Mouse (Mus musculus): Measurements from ENCODE around the gene Pnpla3. TPM values are rescaled to one million over a fixed set of nuclear protein-coding genes. Genes with fewer than 3 reads are reported as not detected.
"Not testable (repeated sequence)": the region's sequence is repeated elsewhere in the genome, so short reads cannot be mapped to it uniquely, and the experiment has no call there.

The Pnpla3 gene
- polyA plus RNA-seq, 1 experiment from 2014 or later = 6.0 TPM

DNA sequence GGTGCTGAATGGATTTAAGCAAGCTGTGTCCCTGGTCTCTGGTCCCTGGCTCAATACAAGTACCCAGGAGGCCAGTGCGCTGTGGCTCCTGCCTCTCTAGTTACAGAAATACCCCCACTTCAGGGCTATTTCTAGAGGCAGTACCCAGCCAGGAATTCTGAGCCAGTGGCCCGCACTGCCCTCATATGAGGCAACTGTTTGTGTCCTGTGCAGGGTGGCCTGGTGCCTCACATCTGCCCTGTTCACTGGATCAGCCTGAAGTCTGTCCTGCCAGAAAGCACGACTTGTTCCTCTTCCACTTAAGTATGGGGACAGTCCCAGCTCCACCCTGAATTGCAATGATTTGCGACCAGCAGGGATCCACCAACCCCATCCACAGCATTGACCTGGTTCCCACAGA, 34.2 kb upstream of the Pnpla3 start:
- no peak overlapping the region for H3K27ac ChIP-seq (ENCODE audit: low read depth, low read length)
- ATAC-seq = no peak
- no peaks in the 10 kb centered on the region for H3K27me3 ChIP-seq (replicated peaks; ENCODE audit: control insufficient read depth, insufficient read depth, low read length)
- no peak overlapping the region for H3K9ac ChIP-seq (ENCODE audit: low read depth, low read length)
- WGBS = 82% methylated on average over 4 of the region's 4 CpGs
- no peaks in the 10 kb centered on the region for H3K4me1 ChIP-seq (ENCODE audit: control insufficient read depth, insufficient read depth, low read depth, low read length)
- no peaks in the 10 kb centered on the region for H3K36me3 ChIP-seq (ENCODE audit: control insufficient read depth, insufficient read depth, low read length)
- no peak overlapping the region for H3K4me3 ChIP-seq (ENCODE audit: low read length)
- H3K4me2 ChIP-seq (ENCODE audit: low read length) = no peak overlapping the region
- H3K9me3 ChIP-seq (ENCODE audit: control insufficient read depth, low read length) = no peaks in the 10 kb centered on the region

DNA sequence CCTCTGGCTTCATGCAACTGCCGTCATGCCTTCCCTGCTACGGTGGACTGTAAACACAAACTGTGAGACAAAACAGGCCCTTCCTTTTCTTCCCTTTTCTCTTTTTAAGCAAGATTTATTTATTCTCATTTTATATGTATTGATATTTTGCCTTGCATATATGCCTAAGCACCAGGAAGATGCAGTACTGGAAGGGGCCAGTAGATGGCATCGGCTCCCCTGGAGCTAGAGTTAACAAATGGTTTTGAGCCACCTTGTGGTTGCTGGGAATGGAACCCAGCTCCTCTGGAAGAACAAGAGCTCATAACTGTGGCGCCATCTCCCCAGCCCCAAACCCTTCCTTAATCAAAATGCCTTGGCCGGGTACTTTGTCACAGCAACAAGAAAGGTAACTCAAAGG, 32.2 kb upstream of the Pnpla3 start:
- Histone ChIP-seq H3K27ac (ENCODE audit: low read depth, low read length) (no peak overlapping the region), H3K4me2 (ENCODE audit: low read length) (no peak overlapping the region), H3K4me3 (ENCODE audit: low read length) (no peak overlapping the region), H3K4me1 (ENCODE audit: control insufficient read depth, insufficient read depth, low read depth, low read length) (no peaks in the 10 kb centered on the region; the same call in 1 of the 2 replicates), H3K9ac (ENCODE audit: low read depth, low read length) (no peak overlapping the region), H3K36me3 (ENCODE audit: control insufficient read depth, insufficient read depth, low read length) (no peaks in the 10 kb centered on the region), H3K9me3 (ENCODE audit: control insufficient read depth, low read length) (no peaks in the 10 kb centered on the region), H3K27me3 (replicated peaks; ENCODE audit: control insufficient read depth, insufficient read depth, low read length) (no peaks in the 10 kb centered on the region)
- 92% methylated on average over 5 of the region's 5 CpGs for WGBS
- no peak for ATAC-seq

DNA sequence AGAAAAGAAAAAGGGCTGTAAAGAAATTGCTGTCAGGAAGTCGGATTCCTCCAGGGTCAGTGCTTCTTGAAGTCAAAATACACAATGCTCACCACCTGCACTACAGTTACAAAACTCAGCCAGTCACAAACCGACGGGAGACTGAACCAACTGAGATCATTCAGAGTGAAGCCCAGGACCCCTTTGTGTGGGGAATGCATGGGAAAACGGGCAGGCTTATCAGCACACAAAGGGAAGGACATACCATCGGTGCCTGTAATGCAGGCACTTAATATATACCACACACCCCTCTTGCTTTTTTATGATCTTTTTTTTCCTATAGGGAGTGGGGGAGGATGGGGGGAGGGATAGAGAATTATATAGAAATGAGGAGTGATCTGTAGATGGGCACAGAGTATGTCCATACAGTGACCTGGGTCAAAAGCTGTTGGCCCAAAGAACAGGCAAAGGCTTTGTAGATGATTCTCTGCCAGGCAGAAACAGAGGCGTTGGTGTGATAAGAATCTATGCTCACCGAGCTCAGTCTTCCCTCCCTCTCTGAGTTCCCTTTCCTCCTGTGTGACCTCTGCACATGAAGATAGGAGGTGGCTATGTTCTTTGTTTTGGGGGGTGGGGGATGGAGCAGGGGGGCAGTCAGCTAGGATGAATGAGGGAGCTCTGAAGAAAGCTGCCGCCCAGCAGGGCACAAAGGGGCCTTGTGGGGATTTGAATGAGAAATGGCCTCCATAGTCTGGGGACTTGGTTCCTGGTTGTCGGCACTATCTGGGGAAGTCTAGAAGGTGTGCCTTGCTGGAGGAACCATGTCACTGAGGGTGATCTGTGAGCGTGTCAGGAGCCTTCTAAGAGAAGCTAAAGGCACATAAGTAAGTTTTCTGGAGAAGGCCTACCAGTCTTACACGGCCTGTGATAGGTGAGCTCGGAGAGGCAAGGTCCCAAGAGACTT, 30.9 kb upstream of the Pnpla3 start:
- WGBS = 16% methylated on average over 12 of the region's 12 CpGs
- Histone ChIP-seq H3K4me1 (ENCODE audit: control insufficient read depth, insufficient read depth, low read depth, low read length) (no peaks in the 10 kb centered on the region; the same call in 1 of the 2 replicates), H3K9me3 (ENCODE audit: control insufficient read depth, low read length) (no peaks in the 10 kb centered on the region), H3K4me3 (ENCODE audit: low read length) (no peak overlapping the region), H3K4me2 (ENCODE audit: low read length) (no peak overlapping the region), H3K27ac (ENCODE audit: low read depth, low read length) (no peak overlapping the region), H3K27me3 (replicated peaks; ENCODE audit: control insufficient read depth, insufficient read depth, low read length) (no peaks in the 10 kb centered on the region), H3K9ac (ENCODE audit: low read depth, low read length) (no peak overlapping the region), H3K36me3 (ENCODE audit: control insufficient read depth, insufficient read depth, low read length) (no peaks in the 10 kb centered on the region)
- no peak for ATAC-seq

DNA sequence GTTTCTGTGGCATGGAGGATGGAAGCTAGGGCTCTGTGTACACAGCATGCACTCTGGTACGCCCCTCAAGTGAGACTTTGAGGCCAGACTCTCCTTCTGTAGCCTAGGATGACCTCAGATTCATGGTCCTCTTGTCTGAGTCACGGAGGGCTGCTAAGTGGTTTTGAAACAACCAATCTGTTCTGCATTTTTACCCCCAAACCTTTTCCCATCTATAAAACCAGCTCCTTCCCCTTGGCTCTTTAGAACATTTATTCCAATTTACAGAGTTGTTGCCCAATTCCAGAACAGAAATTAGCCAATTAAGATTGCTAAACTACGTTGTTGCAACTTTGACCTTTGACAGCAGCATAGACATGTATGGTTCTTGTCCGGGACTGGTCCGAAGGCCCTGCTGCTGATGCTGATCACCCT, 28.0 kb upstream of the Pnpla3 start:
- ATAC-seq = no peak
- no peak overlapping the region for H3K4me2 ChIP-seq (ENCODE audit: low read length)
- H3K27me3 ChIP-seq (replicated peaks; ENCODE audit: control insufficient read depth, insufficient read depth, low read length) = no peaks in the 10 kb centered on the region
- H3K27ac ChIP-seq (ENCODE audit: low read depth, low read length) = no peak overlapping the region
- H3K4me1 ChIP-seq (ENCODE audit: control insufficient read depth, insufficient read depth, low read depth, low read length) = no peaks in the 10 kb centered on the region; the same call in 1 of the 2 replicates
- no peak overlapping the region for H3K4me3 ChIP-seq (ENCODE audit: low read length)
- no peak overlapping the region for H3K9ac ChIP-seq (ENCODE audit: low read depth, low read length)
- no peaks in the 10 kb centered on the region for H3K36me3 ChIP-seq (ENCODE audit: control insufficient read depth, insufficient read depth, low read length)
- 86% methylated on average over 5 of the region's 5 CpGs for WGBS
- H3K9me3 ChIP-seq (ENCODE audit: control insufficient read depth, low read length) = no peaks in the 10 kb centered on the region

DNA sequence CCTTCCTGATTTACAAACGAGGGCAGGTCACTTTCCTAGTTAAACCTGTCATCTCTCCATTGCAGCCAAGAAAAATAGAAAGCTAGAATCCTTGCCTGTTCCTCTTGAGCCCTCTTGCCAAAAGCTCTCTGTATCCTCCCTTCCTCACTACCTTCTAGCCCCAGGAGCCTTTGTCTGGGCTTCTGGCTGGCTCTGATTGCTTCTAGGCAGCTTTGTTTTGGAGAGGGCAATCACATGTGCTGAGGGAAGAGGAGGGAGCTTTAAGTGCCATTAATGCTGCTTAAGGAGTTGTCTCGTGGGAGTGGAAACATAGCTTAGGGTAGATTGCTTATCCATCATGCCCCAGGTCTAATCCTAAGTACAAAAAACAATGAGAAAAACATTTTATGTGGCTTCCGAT, 27.5 kb upstream of the Pnpla3 start:
- Histone ChIP-seq H3K9ac (ENCODE audit: low read depth, low read length) (no peak overlapping the region), H3K27me3 (replicated peaks; ENCODE audit: control insufficient read depth, insufficient read depth, low read length) (no peaks in the 10 kb centered on the region), H3K4me3 (ENCODE audit: low read length) (no peak overlapping the region), H3K4me2 (ENCODE audit: low read length) (no peak overlapping the region), H3K4me1 (ENCODE audit: control insufficient read depth, insufficient read depth, low read depth, low read length) (no peaks in the 10 kb centered on the region; the same call in 1 of the 2 replicates), H3K36me3 (ENCODE audit: control insufficient read depth, insufficient read depth, low read length) (no peaks in the 10 kb centered on the region), H3K9me3 (ENCODE audit: control insufficient read depth, low read length) (no peaks in the 10 kb centered on the region), H3K27ac (ENCODE audit: low read depth, low read length) (no peak overlapping the region)
- ATAC-seq = no peak
- WGBS = 61% methylated on average over 3 of the region's 3 CpGs

DNA sequence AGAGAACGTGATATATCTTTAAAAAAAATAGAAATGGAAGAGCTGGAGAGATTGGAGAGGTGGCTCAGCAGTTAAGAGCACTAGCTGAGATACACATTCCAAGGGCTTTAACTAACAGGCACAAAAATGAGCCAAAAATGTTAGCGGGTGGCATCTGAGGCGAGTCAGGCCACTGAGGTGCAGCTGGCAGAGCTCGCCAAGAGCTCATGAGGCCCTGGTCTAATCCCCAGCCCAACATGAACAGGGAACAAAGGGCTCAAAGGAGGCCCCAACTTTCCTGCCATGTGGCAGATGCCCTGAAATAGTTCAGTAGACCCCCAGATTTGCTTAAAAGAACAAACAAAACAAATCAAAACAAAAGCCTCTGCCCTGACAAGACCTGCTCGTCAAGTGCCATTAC, 26.7 kb upstream of the Pnpla3 start:
- ATAC-seq = no peak
- Histone ChIP-seq H3K4me1 (ENCODE audit: control insufficient read depth, insufficient read depth, low read depth, low read length) (no peaks in the 10 kb centered on the region; the same call in 1 of the 2 replicates), H3K9ac (ENCODE audit: low read depth, low read length) (no peak overlapping the region), H3K4me2 (ENCODE audit: low read length) (no peak overlapping the region), H3K9me3 (ENCODE audit: control insufficient read depth, low read length) (no peaks in the 10 kb centered on the region), H3K36me3 (ENCODE audit: control insufficient read depth, insufficient read depth, low read length) (no peaks in the 10 kb centered on the region), H3K4me3 (ENCODE audit: low read length) (no peak overlapping the region), H3K27me3 (replicated peaks; ENCODE audit: control insufficient read depth, insufficient read depth, low read length) (no peaks in the 10 kb centered on the region), H3K27ac (ENCODE audit: low read depth, low read length) (no peak overlapping the region)
- WGBS = 62% methylated on average over 5 of the region's 5 CpGs

DNA sequence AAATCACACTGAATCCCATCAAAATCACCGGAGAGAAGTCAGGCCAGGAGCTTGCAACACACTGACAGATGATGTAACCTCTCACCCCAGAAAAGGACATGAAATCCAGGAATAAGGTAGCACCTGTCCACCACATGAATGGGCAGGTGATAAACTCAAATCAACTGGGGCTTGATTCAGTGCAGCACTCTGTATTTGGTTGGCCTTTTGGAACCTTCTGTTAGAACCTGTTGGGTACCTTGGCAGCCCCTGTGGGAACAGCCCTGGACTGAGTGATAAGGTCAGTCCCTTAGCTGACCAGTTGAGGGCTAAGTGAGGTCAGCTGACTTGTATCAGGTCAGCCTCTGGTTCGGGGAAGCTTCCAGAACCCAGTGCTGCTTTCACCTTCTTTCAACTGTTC, 11.5 kb upstream of the Pnpla3 start:
- no peak overlapping the region for H3K4me3 ChIP-seq (ENCODE audit: low read length)
- no peak for ATAC-seq
- H3K27ac ChIP-seq (ENCODE audit: low read depth, low read length) = no peak overlapping the region
- no peaks in the 10 kb centered on the region for H3K4me1 ChIP-seq (ENCODE audit: control insufficient read depth, insufficient read depth, low read depth, low read length)
- no peaks in the 10 kb centered on the region for H3K27me3 ChIP-seq (replicated peaks; ENCODE audit: control insufficient read depth, insufficient read depth, low read length)
- no peaks in the 10 kb centered on the region for H3K9me3 ChIP-seq (ENCODE audit: control insufficient read depth, low read length)
- no peak overlapping the region for H3K9ac ChIP-seq (ENCODE audit: low read depth, low read length)
- no peak overlapping the region for H3K4me2 ChIP-seq (ENCODE audit: low read length)
- H3K36me3 ChIP-seq (ENCODE audit: control insufficient read depth, insufficient read depth, low read length) = no peaks in the 10 kb centered on the region
- 90% methylated on average over 2 of the region's 2 CpGs for WGBS

DNA sequence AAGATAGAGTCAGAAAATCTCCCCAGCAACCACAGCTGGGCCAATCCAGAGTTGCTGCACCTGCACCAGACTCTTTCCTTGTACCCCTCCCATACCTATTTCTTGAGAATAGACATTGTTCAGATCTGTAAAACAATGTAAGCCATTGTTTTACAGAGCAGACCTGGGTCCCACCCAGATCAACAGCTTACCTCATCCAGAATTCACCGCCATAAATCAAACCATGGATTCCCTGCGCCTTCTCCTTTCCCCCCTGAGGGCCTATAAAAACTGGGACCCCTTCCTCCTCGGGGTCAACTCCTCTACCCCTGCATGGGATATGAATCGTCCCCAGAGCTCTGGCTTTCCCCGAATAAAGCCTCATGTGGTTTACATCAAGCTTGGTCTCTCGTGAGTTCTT, 10.1 kb upstream of the Pnpla3 start:
- H3K27me3 ChIP-seq (replicated peaks; ENCODE audit: control insufficient read depth, insufficient read depth, low read length); ATAC-seq; H3K9me3 ChIP-seq (ENCODE audit: control insufficient read depth, low read length); H3K9ac ChIP-seq (ENCODE audit: low read depth, low read length); H3K36me3 ChIP-seq (ENCODE audit: control insufficient read depth, insufficient read depth, low read length); H3K4me2 ChIP-seq (ENCODE audit: low read length); H3K4me3 ChIP-seq (ENCODE audit: low read length); H3K4me1 ChIP-seq (ENCODE audit: control insufficient read depth, insufficient read depth, low read depth, low read length); H3K27ac ChIP-seq (ENCODE audit: low read depth, low read length): not testable (repeated sequence)
- whole genome bisulfite sequencing = 94% methylated on average over 6 of the region's 6 CpGs

DNA sequence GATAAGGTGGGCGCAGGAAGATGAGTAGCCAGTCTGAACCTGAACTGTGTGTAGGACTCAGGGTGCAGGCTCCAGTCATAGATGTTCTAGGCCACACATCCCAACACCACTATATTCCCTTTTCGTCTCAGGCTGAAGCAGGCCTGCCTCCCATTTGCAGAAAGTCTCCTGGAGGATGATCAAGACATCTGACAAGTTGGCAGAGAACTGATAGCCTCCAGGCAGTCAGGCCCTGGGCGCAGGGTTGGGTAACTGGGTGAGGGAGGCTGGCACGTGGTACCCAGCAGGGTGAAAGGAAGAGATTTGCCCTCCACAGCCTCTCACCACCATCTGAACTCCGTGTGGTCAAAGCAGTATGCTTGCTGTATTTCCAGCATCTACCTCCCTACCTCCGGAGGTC, 5.8 kb upstream of the Pnpla3 start:
- Histone ChIP-seq H3K27ac (ENCODE audit: low read depth, low read length) (no peak overlapping the region), H3K4me1 (ENCODE audit: control insufficient read depth, insufficient read depth, low read depth, low read length) (no peaks in the 10 kb centered on the region), H3K4me2 (ENCODE audit: low read length) (no peak overlapping the region), H3K36me3 (ENCODE audit: control insufficient read depth, insufficient read depth, low read length) (no peaks in the 10 kb centered on the region), H3K9ac (ENCODE audit: low read depth, low read length) (no peak overlapping the region), H3K9me3 (ENCODE audit: control insufficient read depth, low read length) (no peaks in the 10 kb centered on the region), H3K27me3 (replicated peaks; ENCODE audit: control insufficient read depth, insufficient read depth, low read length) (no peaks in the 10 kb centered on the region; the same call in 1 of the 2 replicates), H3K4me3 (ENCODE audit: low read length) (no peak overlapping the region)
- ATAC-seq = no peak
- WGBS = 72% methylated on average over 6 of the region's 6 CpGs
